Mouse (Mus musculus) heart, adult 8-10 months (tissue): ENCODE data around the gene Ctbp2. TPM values are rescaled to one million over a fixed set of nuclear protein-coding genes. Genes with fewer than 3 reads are reported as not detected.

Source experiments
- DNase-seq: peaks from one replicate; pipeline ENCODE4 v3.0.0; 2022; ENCODE audit warnings: low spot score
- total RNA-seq, 4 experiments: library from RNA; stranded (reverse); gene quantifications; 2 replicates each; pipeline ENCODE4 v1.2.4; 2022

Gene Ctbp2
- total RNA-seq, 4 experiments from 2014 or later = 24.9 to 28.1 (median 27.6) TPM

DNA sequence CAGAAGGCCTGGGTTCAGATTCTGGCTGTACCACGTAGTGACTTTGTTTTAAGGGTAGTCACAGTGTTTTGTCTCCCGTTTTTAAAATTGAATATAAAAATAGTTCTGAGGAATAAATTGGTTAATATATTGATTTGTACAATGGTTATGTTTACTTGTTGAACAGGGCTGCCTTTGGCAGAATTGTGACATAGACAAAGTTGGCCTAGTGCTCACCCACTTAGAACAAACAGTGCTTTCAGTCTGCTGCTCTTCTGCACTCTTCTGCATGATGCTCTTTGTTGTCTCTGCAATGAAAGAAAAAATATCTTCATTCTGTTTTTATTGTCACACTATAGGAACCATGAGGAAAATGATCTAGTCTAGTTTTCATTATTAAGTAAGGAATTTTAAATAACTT, 185.0 kb downstream of the Ctbp2 start:
- no peak for DNase-seq

Other genes with a start within 250 kb of the Ctbp2 start
- gene Zranb1, start 193.2 kb downstream of the Ctbp2 start, total RNA-seq = 10 to 100 TPM; 34.2 to 39.8 (median 37.6) TPM
- 1 to 10 TPM; 1.1 to 1.9 (median 1.4) TPM for gene Fgfr2, start 1.0 kb downstream of the Ctbp2 start, total RNA-seq